Comparison of ENCODE assay signal across 19 mouse cellular contexts in genomic region chr12:112734108-112734820, GRCm38 (mm10). TPM values are rescaled to one million over a fixed set of nuclear protein-coding genes. Genes with fewer than 3 reads are reported as not detected.
DNase-seq lines count a peak whose midpoint lies in the region; ATAC-seq lines count a peak whose summit lies in the region.
"Had no signal": no experiment of that assay in that cellular context is flagged by ENCODE, and none has a peak within 500 bp of the region (broad histone marks: within the 10 kb centered on the region; RNA-seq: fewer than 3 reads in every experiment).

No protein-coding gene starts in this region.

- intact Hi-C loops in gastrocnemius, postnatal 14 days (cut with DNase I; ENCODE audit: low total_unique reads) = no loop called here
- intact Hi-C loops in left cerebral cortex, postnatal 4 days (cut with DNase I) = no loop called here
- intact Hi-C loops in left cerebral cortex, postnatal 25 days (cut with DNase I) = no loop called here

- DNase-seq in cerebellum, adult 11-12 months = peak; percentile 54
- peak; percentile 2 for DNase-seq in gastrocnemius, postnatal 14 days
- no peak for DNase-seq in gastrocnemius, adult 8-10 months (ENCODE audit: low spot score in 2 of 2)
- peak; percentile 8 for DNase-seq in left cerebral cortex, postnatal 4 days
- DNase-seq in left cerebral cortex, postnatal 25 days (ENCODE audit: low spot score in 2 of 2) = no peak
- peak; percentile 67 to 76 for DNase-seq in kidney, postnatal 36 days
- DNase-seq in thymus, adult 18-20 months = no peak
- DNase-seq: adrenal gland, postnatal 10 days; heart, postnatal 36 days; layer of hippocampus, postnatal 36 days; lung, postnatal 10 days; spleen, adult 18-20 months; thymus, postnatal 4 days had no signal

- no peak for ATAC-seq in cerebellum, adult (ENCODE audit: insufficient number of reproducible peaks, low FRiP score, low TSS enrichment)
- ATAC-seq: activated CD4-positive, CD25-positive, alpha-beta regulatory T cell, adult 4 months; CD4-positive, CD25-positive, alpha-beta regulatory T cell, adult 4 months; forebrain, embryonic 14.5 days; intestine, embryonic 15.5 days; midbrain, embryonic 13.5 days had no signal

RNA-seq across cellular contexts. Expression of gene Cep170b, which starts 14.0 kb away (rescaled TPM):
- 10 to 100 TPM; 10.9 to 14.4 TPM for total RNA-seq in gastrocnemius, postnatal 14 days (2021)
- 10 to 100 TPM in 3 of 4 experiments, 1 to 10 TPM in 1; 9.8 to 18.4 (median 12.5) TPM for total RNA-seq in gastrocnemius, adult 8-10 months (2022)
- total RNA-seq in left cerebral cortex, postnatal 4 days (2021) = 100 to 1,000 TPM; 183 to 185 TPM
- total RNA-seq in left cerebral cortex, postnatal 25 days (2021) = 100 to 1,000 TPM; 246 TPM

RNA-seq across cellular contexts. Expression of gene Pld4, which starts 26.2 kb away (rescaled TPM):
- total RNA-seq in gastrocnemius, postnatal 14 days (2021) = 1 to 10 TPM; 3.2 to 4.1 TPM
- total RNA-seq in gastrocnemius, adult 8-10 months (2022) = 1 to 10 TPM in 3 of 4 experiments, under 1 TPM in 1; 0.48 to 2.5 (median 1.7) TPM
- total RNA-seq in left cerebral cortex, postnatal 4 days (2021) = 1 to 10 TPM; 6.2 to 6.6 TPM
- total RNA-seq in left cerebral cortex, postnatal 25 days (2021) = 10 to 100 TPM in 1 of 2 experiments, 1 to 10 TPM in 1; 9.3 to 10.7 TPM

RNA-seq across cellular contexts. Expression of gene Zbtb42, which starts 55.6 kb away (rescaled TPM):
- 1 to 10 TPM; 1.3 to 2.1 TPM for total RNA-seq in gastrocnemius, postnatal 14 days (2021)
- under 1 TPM; 0.48 to 0.90 (median 0.58) TPM for total RNA-seq in gastrocnemius, adult 8-10 months (2022)
- total RNA-seq in left cerebral cortex, postnatal 4 days (2021) = 1 to 10 TPM in 1 of 2 experiments, under 1 TPM in 1; 0.62 to 1.9 TPM
- 1 to 10 TPM in 1 of 2 experiments, under 1 TPM in 1; 0.76 to 1.3 TPM for total RNA-seq in left cerebral cortex, postnatal 25 days (2021)

RNA-seq across cellular contexts. Expression of gene Akt1, which starts 59.6 kb away (rescaled TPM):
- total RNA-seq in gastrocnemius, postnatal 14 days (2021) = 10 to 100 TPM; 78.3 to 89.4 TPM
- 10 to 100 TPM; 41.6 to 42.5 (median 42.0) TPM for total RNA-seq in gastrocnemius, adult 8-10 months (2022)
- total RNA-seq in left cerebral cortex, postnatal 4 days (2021) = 100 to 1,000 TPM; 279 to 286 TPM
- total RNA-seq in left cerebral cortex, postnatal 25 days (2021) = 100 to 1,000 TPM; 138 to 140 TPM

Comparison
In these comparisons a context has a peak if more than half of its experiments do, and no peak if none do; other contexts are left out.
1. DNase-seq: peak in cerebellum, adult 11-12 months (single experiment), gastrocnemius, postnatal 14 days (single experiment), left cerebral cortex, postnatal 4 days (single experiment) and kidney, postnatal 36 days (2 of 2); none in gastrocnemius, adult 8-10 months (0 of 2), left cerebral cortex, postnatal 25 days (0 of 2) and thymus, adult 18-20 months (0 of 2).
2. RNA of gene Cep170b, which starts 14.0 kb away (total RNA-seq): 246 TPM in left cerebral cortex, postnatal 25 days and 183 to 185 TPM in left cerebral cortex, postnatal 4 days; 10.9 to 14.4 TPM in gastrocnemius, postnatal 14 days and 9.8 to 18.4 TPM in gastrocnemius, adult 8-10 months; every median in the first group is over 4 times any median in the second.